Mouse (Mus musculus): ENCODE results near the gene Lca5.

Lca5 gene

GRCm38 (mm10) chr9:83389570-83389969, 51.4 kb downstream of the Lca5 start:
- no peak for DNase-seq (ENCODE audit: low spot score)

GRCm38 (mm10) chr9:83386264-83386855, 54.6 kb downstream of the Lca5 start:
- DNase-seq (ENCODE audit: low spot score): no peak

GRCm38 (mm10) chr9:83385301-83385700, 55.6 kb downstream of the Lca5 start:
- DNase-seq (ENCODE audit: low spot score): no peak

- DNase-seq (ENCODE audit: low spot score): no peak
These were observed 57.7 kb downstream of the Lca5 start for GRCm38 (mm10) chr9:83383235-83383634.

GRCm38 (mm10) chr9:83382775-83383174, 58.2 kb downstream of the Lca5 start:
- DNase-seq (ENCODE audit: low spot score): peak; percentile 5

DNA sequence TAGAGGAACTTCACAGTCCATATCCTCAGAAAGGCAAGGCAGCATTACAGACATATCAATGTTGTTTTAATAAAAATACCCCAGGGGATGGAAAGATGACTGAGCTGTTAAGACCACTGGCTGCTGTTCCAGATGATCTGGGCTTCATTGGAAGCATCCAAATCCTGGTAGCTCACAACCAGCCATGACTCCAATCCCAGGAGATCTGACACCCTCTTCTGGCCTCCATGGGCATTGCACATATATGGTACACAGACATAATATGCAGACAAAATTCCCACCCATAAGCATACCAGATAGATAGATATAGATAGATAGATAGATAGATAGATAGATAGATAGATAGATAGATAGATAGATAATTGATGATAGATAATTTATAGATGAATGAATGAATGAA, 59.6 kb downstream of the Lca5 start:
- DNase-seq (ENCODE audit: low spot score): no peak

- no peak for DNase-seq (ENCODE audit: low spot score)
These were observed 61.3 kb downstream of the Lca5 start for GRCm38 (mm10) chr9:83379661-83380060.

GRCm38 (mm10) chr9:83377132-83377531, 63.8 kb downstream of the Lca5 start:
- DNase-seq (ENCODE audit: low spot score): no peak

GRCm38 (mm10) chr9:83375522-83376176, 65.3 kb downstream of the Lca5 start:
- DNase-seq (ENCODE audit: low spot score): no peak

- DNase-seq (ENCODE audit: low spot score): no peak
These were observed 70.0 kb downstream of the Lca5 start for GRCm38 (mm10) chr9:83370907-83371306.

GRCm38 (mm10) chr9:83368234-83368633, 72.7 kb downstream of the Lca5 start:
- peak; percentile 5 for DNase-seq (ENCODE audit: low spot score)

DNA sequence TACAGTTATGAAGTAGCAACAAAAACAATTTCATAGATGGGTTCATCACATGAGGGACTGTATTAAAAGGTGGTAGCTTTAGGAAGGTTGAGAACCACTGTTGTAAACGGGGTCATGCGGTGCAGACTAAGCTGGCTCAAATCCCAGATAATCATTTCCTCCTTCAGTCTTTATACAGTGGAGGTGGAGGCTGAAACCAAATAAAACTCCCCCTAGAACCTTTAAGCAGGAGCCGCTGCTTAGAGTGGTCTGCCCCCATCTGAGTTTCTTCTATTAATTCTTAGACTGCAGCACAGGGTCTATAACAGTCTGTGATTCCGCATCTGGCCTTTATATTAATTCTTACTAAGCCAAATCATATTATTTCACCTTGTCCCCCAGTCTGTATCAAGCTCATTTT, 85.1 kb downstream of the Lca5 start:
- DNase-seq (ENCODE audit: low spot score): no peak

DNA sequence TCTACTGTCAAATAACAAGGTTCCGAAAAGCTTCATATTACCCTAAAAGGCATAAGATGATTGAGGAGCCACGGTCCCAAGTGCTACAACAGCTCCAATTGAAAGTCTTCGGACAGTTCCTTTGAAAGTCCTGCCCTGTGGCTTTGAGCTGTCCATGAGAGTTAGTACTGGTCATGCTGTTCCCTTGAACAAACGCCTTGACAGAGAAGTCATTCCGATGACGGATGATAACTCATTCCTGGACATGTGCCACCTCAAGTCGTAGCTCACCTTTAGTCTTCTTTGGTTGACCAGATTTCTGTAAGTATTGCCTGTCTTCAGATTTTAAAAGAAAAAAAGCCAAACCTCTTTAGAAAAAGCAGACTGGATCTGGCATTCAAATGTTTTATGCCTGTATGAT, 87.6 kb downstream of the Lca5 start:
- no peak for DNase-seq (ENCODE audit: low spot score)

- no peak for DNase-seq (ENCODE audit: low spot score)
These were observed 89.8 kb downstream of the Lca5 start for GRCm38 (mm10) chr9:83351171-83351570.

GRCm38 (mm10) chr9:83350613-83351012, 90.3 kb downstream of the Lca5 start:
- DNase-seq (ENCODE audit: low spot score): no peak

DNA sequence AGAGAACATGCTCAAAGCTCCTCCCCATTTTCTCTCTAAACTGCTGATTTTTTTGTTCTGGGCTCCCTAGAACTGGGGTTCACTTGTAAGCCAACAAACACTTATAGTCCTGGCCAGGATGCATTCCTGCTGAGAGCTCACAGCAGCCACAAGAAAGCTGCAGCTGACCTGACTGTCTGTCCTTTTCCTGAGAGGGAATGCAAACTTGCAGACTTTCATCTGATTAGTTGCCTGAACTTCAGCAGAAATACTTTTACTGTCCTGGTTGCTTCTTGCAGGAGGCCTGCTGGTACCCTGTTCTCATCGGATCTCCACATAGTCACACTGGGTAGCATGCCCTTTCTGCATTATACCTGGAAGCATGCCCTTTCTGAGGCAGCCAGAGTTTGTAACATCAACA, 91.0 kb downstream of the Lca5 start:
- DNase-seq (ENCODE audit: low spot score): no peak

DNA sequence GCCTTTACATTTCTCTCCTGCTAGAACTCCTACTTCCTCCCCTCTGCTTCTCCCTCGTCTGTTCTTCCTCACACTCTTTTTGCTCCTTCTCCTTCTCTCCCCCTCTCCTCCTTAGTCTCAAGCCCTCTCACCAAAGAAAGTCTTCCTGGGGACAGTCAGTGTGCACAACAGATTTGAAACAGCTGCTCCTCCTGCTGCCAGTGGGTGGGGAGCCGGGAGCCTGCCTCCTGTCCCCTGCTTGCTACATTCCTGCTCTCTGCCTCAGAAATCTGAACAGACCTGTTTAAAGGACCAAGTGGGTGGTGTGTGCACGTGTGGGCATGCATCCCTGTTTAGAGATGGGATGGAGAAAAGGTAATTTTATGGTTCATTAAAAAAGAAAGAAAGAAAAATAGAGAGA, 91.4 kb downstream of the Lca5 start:
- DNase-seq (ENCODE audit: low spot score): no peak

- DNase-seq (ENCODE audit: low spot score): no peak
These were observed 93.4 kb downstream of the Lca5 start for GRCm38 (mm10) chr9:83347521-83347920.

- DNase-seq (ENCODE audit: low spot score): no peak
These were observed 98.2 kb downstream of the Lca5 start for GRCm38 (mm10) chr9:83342491-83343370.

Measured in MN1 (cell line).